Mouse (Mus musculus) kidney, postnatal 0 days (tissue): ENCODE results near the gene Vps45. TPM values are rescaled to one million over a fixed set of nuclear protein-coding genes. Genes with fewer than 3 reads are reported as not detected.
A peak's percentile ranks its signal among the peaks of the same experiment; 100 is the strongest.

Experiments used
- ATAC-seq: fragments of 200-750 bp; cut with Nextera tagmentation; replicated peaks from 2 replicates; pipeline ENCODE4 v1.8.0; 2017; ENCODE audit warnings: low read depth, moderate number of reproducible peaks, moderate TSS enrichment, moderate library complexity; ENCODE audit not compliant: low FRiP score
- DNase-seq: peaks from one replicate; pipeline ENCODE4 v3.0.0-alpha.2; 2016; ENCODE audit warnings: low spot score
- H3K27ac ChIP-seq: fragments of 300-500 bp; sonication (generic); 2 replicates; pipeline ENCODE4 v1.5.1; 2014; ENCODE audit warnings: mild to moderate bottlenecking
- H3K27me3 ChIP-seq: fragments of 300-500 bp; sonication (generic); 2 replicates; pipeline ENCODE4 v1.6.1; 2014; ENCODE audit warnings: low read length, mixed read lengths; ENCODE audit not compliant: insufficient read depth
- H3K36me3 ChIP-seq: fragments of 300-500 bp; sonication (generic); 2 replicates; pipeline ENCODE4 v1.6.1; 2014; ENCODE audit warnings: low read length, mixed read lengths; ENCODE audit not compliant: insufficient read depth
- H3K4me1 ChIP-seq: fragments of 300-500 bp; sonication (generic); replicated peaks from 2 replicates; pipeline ENCODE4 v1.6.1; 2014; ENCODE audit warnings: antibody characterized with exemption, low read length, mixed read lengths; ENCODE audit not compliant: insufficient read depth
- H3K4me2 ChIP-seq: fragments of 300-500 bp; sonication (generic); 2 replicates; pipeline ENCODE4 v1.6.1; 2014; ENCODE audit warnings: mild to moderate bottlenecking, low read length, moderate library complexity, mixed read lengths
- H3K4me3 ChIP-seq: fragments of 300-500 bp; sonication (generic); replicated peaks from 2 replicates; pipeline ENCODE4 v1.5.1; 2014; ENCODE audit warnings: low read depth, low read length
- H3K9ac ChIP-seq: fragments of 300-500 bp; sonication (generic); 2 replicates; pipeline ENCODE4 v1.6.1; 2014; ENCODE audit warnings: low read depth, low read length
- H3K9me3 ChIP-seq: fragments of 300-500 bp; sonication (generic); replicated peaks from 2 replicates; pipeline ENCODE4 v1.6.1; 2016; ENCODE audit warnings: low read length, inconsistent platforms, mixed read lengths
- CTCF ChIP-seq: IDR thresholded peaks from 2 replicates; pipeline ENCODE4 v1.5.1; 2016; ENCODE audit warnings: antibody characterized with exemption, low read depth, mild to moderate bottlenecking, moderate library complexity
- WGBS: fragments of 180-500 bp; shearing (Covaris S2); extraction: QIAGEN DNeasy Blood & Tissue Kit; methylation state at CpG from one replicate; pipeline ENCODE4 v1.1.7; 2014; 5-methylcytosine and 5-hydroxymethylcytosine counted together
- polyA plus RNA-seq: library from polyadenylated mRNA; unstranded; fragments of >200 nt; fragmentation: Nextera tagmentation; extraction: Ambion mirVana; gene quantifications from 2 replicates; pipeline ENCODE4 v1.2.1, GENCODE M21; 2015

The Vps45 gene
- polyA plus RNA-seq, 1 experiment from 2014 or later = 41.9 TPM

DNA sequence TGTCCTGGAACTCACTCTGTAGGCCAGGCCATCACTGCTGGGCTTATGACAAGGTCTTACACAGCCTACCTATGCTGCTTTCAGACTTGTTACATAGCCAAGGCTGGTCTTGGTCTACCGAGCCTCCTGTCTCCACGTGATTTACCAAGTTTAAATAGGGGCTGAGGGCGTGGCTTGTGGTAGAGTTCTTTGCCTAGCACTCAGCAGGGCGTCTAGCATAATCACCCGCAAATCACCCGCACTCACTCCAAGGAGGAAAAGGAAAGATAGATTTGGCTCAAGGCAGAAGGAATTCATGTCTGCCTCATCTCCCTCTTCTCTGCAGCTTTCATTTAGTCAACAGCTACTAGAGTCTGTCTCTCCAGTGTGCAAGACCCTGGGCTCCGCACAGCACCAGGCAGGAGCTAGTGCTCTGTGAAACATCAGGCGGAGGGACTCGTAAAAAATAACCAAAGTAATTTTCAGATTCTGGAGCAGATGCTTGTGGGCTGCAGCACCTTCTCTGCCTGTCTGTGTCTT, 61.0 kb downstream of the Vps45 start:
- no peak overlapping the region for H3K9ac ChIP-seq
- no peak overlapping the region for H3K27ac ChIP-seq
- TF ChIP-seq CTCF = no peak
- peak overlapping the region; percentile 90 for H3K4me2 ChIP-seq
- DNase-seq = peak; percentile 57
- H3K9me3 ChIP-seq = no peaks in the 10 kb centered on the region
- no peak for ATAC-seq
- no peak overlapping the region; the same call in 1 of the 2 replicates for H3K4me3 ChIP-seq
- 20% methylated on average over 9 of the region's 9 CpGs for WGBS
- no peaks in the 10 kb centered on the region for H3K36me3 ChIP-seq
- H3K4me1 ChIP-seq = peaks cover 7% of the 10 kb centered on the region
- H3K27me3 ChIP-seq = no peaks in the 10 kb centered on the region

GRCm38 (mm10) chr3:95996451-95997073, 61.7 kb downstream of the Vps45 start:
- peak overlapping the region; percentile 95 for H3K27ac ChIP-seq
- H3K4me1 ChIP-seq = peaks cover 9% of the 10 kb centered on the region

GRCm38 (mm10) chr3:95995802-95996428, 62.4 kb downstream of the Vps45 start, which contains the start of gene Plekho1:
Plekho1 (minus strand) TSS chr3:95996001.
- Histone ChIP-seq H3K4me3 (peak within 1 kb of the TSS; percentile 91), H3K36me3 (0 out of 2 replicates have a peak, but pooled peaks cover 3% of the 10 kb centered on the region), H3K27ac (peak within 1 kb of the TSS; percentile 95), H3K4me2 (peak within 1 kb of the TSS; percentile 90), H3K27me3 (no peaks in the 10 kb centered on the region), H3K9me3 (no peaks in the 10 kb centered on the region), H3K9ac (peak within 1 kb of the TSS; percentile 90), H3K4me1 (peaks cover 10% of the 10 kb centered on the region)
- ATAC-seq (peak; percentile 53; the same call in 1 of the 2 replicates), DNase-seq (peak; percentile 55)
- TF ChIP-seq CTCF = no peak; the same call in 1 of the 2 replicates
- WGBS = under 1% methylated on average over 80 of the region's 84 CpGs

More at GRCm38 (mm10) chr3:95996451-95997073, 61.7 kb downstream of the Vps45 start:
- peak overlapping the region; percentile 91 for H3K4me3 ChIP-seq
- H3K36me3 ChIP-seq = no peaks in the 10 kb centered on the region
- DNase-seq = no peak
- peak overlapping the region; percentile 90 for H3K9ac ChIP-seq
- whole genome bisulfite sequencing = 7% methylated on average over 6 of the region's 6 CpGs
- peak overlapping the region; percentile 90 for H3K4me2 ChIP-seq
- H3K27me3 ChIP-seq = no peaks in the 10 kb centered on the region
- no peaks in the 10 kb centered on the region for H3K9me3 ChIP-seq
- ATAC-seq = no peak
- TF ChIP-seq CTCF = no peak

DNA sequence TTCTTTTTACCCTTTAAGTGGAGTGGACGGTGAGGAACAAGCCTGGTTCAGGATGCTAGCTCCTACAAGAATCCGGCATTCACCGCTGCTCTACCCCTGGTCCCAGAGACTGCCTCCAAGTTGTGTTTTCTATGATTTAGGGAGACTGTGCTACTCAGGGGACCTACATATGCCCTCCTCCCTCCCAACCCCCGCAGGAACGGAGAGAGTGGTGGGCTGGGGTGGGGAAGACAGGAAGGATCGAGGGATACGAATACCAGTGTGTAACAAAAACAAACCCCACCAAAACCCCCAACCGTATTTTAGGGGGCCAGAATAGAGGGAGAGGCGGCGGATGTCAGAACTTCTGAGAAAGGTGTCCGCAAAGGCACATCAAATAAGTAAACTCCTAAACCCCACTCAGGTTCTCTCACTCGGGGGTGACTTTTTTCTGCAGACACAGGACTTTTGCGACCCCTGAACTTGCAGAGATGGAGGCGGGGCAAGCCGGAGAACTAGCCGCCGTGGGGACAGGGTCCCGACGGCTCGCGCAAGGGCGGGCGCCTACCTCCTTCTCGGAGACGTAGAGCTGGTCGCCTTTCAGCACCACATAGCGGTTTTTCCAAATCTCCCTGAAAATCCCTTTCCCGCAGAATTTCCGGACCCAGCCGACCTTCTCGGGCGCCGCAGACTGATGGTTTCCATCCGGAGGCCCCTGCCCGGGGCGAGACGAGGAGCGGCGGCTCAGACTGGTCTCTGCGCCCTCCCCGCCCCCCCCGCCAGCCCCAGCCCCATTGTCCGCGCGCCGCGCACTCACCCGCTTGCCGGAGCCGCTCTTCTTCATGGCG, 63.1 kb downstream of the Vps45 start:
- H3K27ac ChIP-seq = peak overlapping the region; percentile 95
- DNase-seq = peak; percentile 72
- H3K4me3 ChIP-seq = peak overlapping the region; percentile 91
- H3K9me3 ChIP-seq = no peaks in the 10 kb centered on the region
- WGBS = under 1% methylated on average over 49 of the region's 51 CpGs
- H3K27me3 ChIP-seq = no peaks in the 10 kb centered on the region
- 0 out of 2 replicates have a peak, but pooled peaks cover 3% of the 10 kb centered on the region for H3K36me3 ChIP-seq
- no peak for TF ChIP-seq CTCF
- peak overlapping the region; percentile 90 for H3K4me2 ChIP-seq
- peak; percentile 50; the same call in 1 of the 2 replicates for ATAC-seq
- peaks cover 10% of the 10 kb centered on the region for H3K4me1 ChIP-seq
- peak overlapping the region; percentile 90 for H3K9ac ChIP-seq

- Histone ChIP-seq H3K9ac (peak overlapping the region; percentile 90), H3K27ac (peak overlapping the region; percentile 95), H3K4me1 (peaks cover 13% of the 10 kb centered on the region), H3K36me3 (peaks cover 9% of the 10 kb centered on the region; the same call in 1 of the 2 replicates), H3K27me3 (no peaks in the 10 kb centered on the region), H3K9me3 (no peaks in the 10 kb centered on the region), H3K4me3 (peak overlapping the region; percentile 91), H3K4me2 (peak overlapping the region; percentile 90)
- ATAC-seq = no peak
- TF ChIP-seq CTCF = no peak
- peak; percentile 65 for DNase-seq
- WGBS = 13% methylated on average over 6 of the region's 6 CpGs
Measured at GRCm38 (mm10) chr3:95994381-95994846, 63.9 kb downstream of the Vps45 start.
